Mouse (Mus musculus): ENCODE results near the gene Shkbp1.

DNA sequence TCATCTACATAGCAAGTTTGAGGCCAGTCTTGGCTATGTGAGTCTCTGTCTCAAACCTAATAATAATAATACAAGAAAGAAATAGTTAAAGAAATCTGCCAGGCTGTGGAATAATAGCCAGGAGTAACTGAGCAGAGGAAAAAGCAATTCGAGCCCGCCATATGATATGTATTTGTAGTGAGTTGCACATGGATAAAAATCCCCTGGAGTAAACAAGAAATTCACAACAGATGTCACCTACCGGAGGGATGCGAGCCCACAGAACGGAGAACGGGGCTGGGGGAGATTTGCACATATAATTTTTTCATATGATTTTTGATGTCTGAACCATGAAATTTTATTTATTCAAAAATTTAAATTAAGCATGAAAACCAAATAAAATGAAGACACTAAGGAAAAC lies 24.0 kb upstream of the Shkbp1 start:
- TF ChIP-seq EP300 (IDR thresholded peaks at IDR 0.05) (no peak), CTCF (IDR thresholded peaks at IDR 0.05) (no peak)
